Comparison of ENCODE assay signal across 14 mouse cellular contexts in the genomic region with DNA sequence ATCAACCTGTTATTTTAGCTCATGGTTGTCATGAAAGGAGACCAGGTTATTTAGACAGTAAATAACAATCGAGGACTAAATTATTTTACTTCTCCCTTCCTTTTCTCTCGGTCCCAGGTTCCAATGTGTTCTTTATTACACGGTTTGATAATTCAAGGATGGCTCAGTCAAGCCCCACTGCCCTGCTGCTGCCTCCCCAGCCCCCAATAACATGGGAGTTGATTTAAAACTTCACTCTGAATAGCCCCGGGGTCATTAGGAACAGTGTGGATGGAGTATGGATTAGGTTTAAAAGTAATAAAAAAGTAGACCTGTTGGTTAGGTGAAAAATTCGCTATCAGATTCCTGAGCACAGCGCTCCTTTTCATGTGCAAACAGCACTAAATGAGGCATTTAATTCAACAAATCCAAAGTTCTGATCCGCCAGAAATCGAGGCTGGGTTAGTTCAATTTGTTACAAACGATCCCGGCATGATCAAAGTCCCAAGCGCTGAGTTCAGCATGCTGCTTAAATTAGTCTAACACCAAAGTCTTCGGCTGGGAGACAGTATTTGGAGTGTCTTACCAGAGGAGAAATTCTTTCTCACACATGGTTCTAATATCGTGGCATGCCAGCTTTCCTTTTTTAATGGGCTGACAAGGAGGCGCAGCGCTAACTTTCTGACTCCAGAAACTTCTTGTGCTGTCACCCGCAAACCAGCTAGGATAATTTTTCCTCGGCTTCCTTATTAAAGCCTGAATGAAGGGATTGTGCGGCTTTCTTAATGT.
DNase-seq lines count a peak whose midpoint lies in the region; ATAC-seq lines count a peak whose summit lies in the region.
"Had no signal": no experiment of that assay in that cellular context is flagged by ENCODE, and none has a peak within 500 bp of the region (broad histone marks: within the 10 kb centered on the region; RNA-seq: fewer than 3 reads in every experiment).

No protein-coding gene starts in this region.

- H3K36me3 ChIP-seq in limb, embryonic 12.5 days: no peaks in the 10 kb centered on the region
- H3K36me3 ChIP-seq in intestine, embryonic 16.5 days (ENCODE audit: control insufficient read depth, insufficient read depth, low read length): no peaks in the 10 kb centered on the region
- H3K36me3 ChIP-seq: heart, embryonic 13.5 days; intestine, embryonic 15.5 days; liver, embryonic 15.5 days had no signal

- H3K27ac ChIP-seq in limb, embryonic 12.5 days: no peak overlapping the region
- no peak overlapping the region for H3K27ac ChIP-seq in intestine, embryonic 16.5 days (ENCODE audit: low read length)
- H3K27ac ChIP-seq: heart, embryonic 13.5 days; intestine, embryonic 15.5 days; liver, embryonic 15.5 days had no signal

- peaks cover 85% of the 10 kb centered on the region for H3K27me3 ChIP-seq in limb, embryonic 12.5 days
- no peaks in the 10 kb centered on the region for H3K27me3 ChIP-seq in intestine, embryonic 16.5 days (replicated peaks; ENCODE audit: control insufficient read depth, insufficient read depth, low read length)
- H3K27me3 ChIP-seq: intestine, embryonic 15.5 days had no signal

- no peak overlapping the region for H3K9ac ChIP-seq in limb, embryonic 12.5 days (replicated peaks)
- H3K9ac ChIP-seq in intestine, embryonic 16.5 days (ENCODE audit: low read depth, low read length): no peak overlapping the region
- H3K9ac ChIP-seq: heart, embryonic 13.5 days; intestine, embryonic 15.5 days; liver, embryonic 15.5 days had no signal

- H3K4me2 ChIP-seq in limb, embryonic 12.5 days: peak overlapping the region; percentile 51
- H3K4me2 ChIP-seq in intestine, embryonic 16.5 days (ENCODE audit: low read depth, low read length): no peak overlapping the region
- H3K4me2 ChIP-seq: heart, embryonic 13.5 days; intestine, embryonic 15.5 days; liver, embryonic 15.5 days had no signal

- ATAC-seq in limb, embryonic 12.5 days (ENCODE audit: insufficient number of reproducible peaks, insufficient read depth, low FRiP score, low TSS enrichment, low read depth): peak; percentile 37; the same call in 1 of the 2 replicates
- no peak for ATAC-seq in intestine, embryonic 16.5 days
- ATAC-seq: intestine, embryonic 15.5 days had no signal

- peak; percentile 46 for DNase-seq in kidney, adult 9 months
- no peak for DNase-seq in kidney, adult 11 months
- DNase-seq in embryo, embryonic 10.5 days (ENCODE audit: low spot score): peak; percentile 77
- DNase-seq in fibroblast of lung, adult 2 months (ENCODE audit: low read depth): peak; percentile 14
- DNase-seq in adrenal gland, postnatal 25 days: no peak
- DNase-seq in layer of hippocampus, adult 9-10 months (ENCODE audit: low spot score): no peak
- DNase-seq: adrenal gland, postnatal 10 days; cerebellum, adult 18-20 months had no signal

- H3K9me3 ChIP-seq in limb, embryonic 12.5 days: 0 out of 2 replicates have a peak, but pooled peaks cover 4% of the 10 kb centered on the region
- no peaks in the 10 kb centered on the region for H3K9me3 ChIP-seq in intestine, embryonic 16.5 days (ENCODE audit: control insufficient read depth, low read length)
- H3K9me3 ChIP-seq: heart, embryonic 13.5 days; intestine, embryonic 15.5 days; liver, embryonic 15.5 days had no signal

- peak overlapping the region; percentile 19 for H3K4me3 ChIP-seq in limb, embryonic 12.5 days (replicated peaks)
- no peak overlapping the region for H3K4me3 ChIP-seq in intestine, embryonic 16.5 days (ENCODE audit: low read length)
- H3K4me3 ChIP-seq: erythroblast, embryonic 14.5 days; heart, embryonic 13.5 days; intestine, embryonic 15.5 days; liver, embryonic 15.5 days had no signal

- peaks cover 32% of the 10 kb centered on the region for H3K4me1 ChIP-seq in limb, embryonic 12.5 days (replicated peaks)
- no peaks in the 10 kb centered on the region for H3K4me1 ChIP-seq in intestine, embryonic 16.5 days (ENCODE audit: control insufficient read depth, insufficient read depth, low read length)
- H3K4me1 ChIP-seq: heart, embryonic 13.5 days; intestine, embryonic 15.5 days; liver, embryonic 15.5 days had no signal

- 12% methylated on average over 18 of the region's 18 CpGs for WGBS in limb, embryonic 12.5 days
- WGBS in intestine, embryonic 16.5 days: 71% methylated on average over 18 of the region's 18 CpGs

Comparison
In these comparisons a context has a peak if more than half of its experiments do, and no peak if none do; other contexts are left out.
1. DNase-seq: peak in kidney, adult 9 months (single experiment), embryo, embryonic 10.5 days (single experiment) and fibroblast of lung, adult 2 months (single experiment); none in kidney, adult 11 months (single experiment), adrenal gland, postnatal 25 days (single experiment) and layer of hippocampus, adult 9-10 months (single experiment).